Mouse (Mus musculus) urinary bladder, postnatal 0 days (tissue): ENCODE results near the gene Ptprh. TPM values are rescaled to one million over a fixed set of nuclear protein-coding genes. Genes with fewer than 3 reads are reported as not detected.

Experiments used
- microRNA-seq: library from miRNA; unstranded; fragments of <30 nt; microRNA quantifications from one replicate; pipeline ENCODE4, GENCODE M21; 2016
- polyA plus RNA-seq: library from polyadenylated mRNA; unstranded; fragments of >200 nt; fragmentation: Nextera tagmentation; extraction: Ambion mirVana; gene quantifications from 2 replicates; pipeline ENCODE4 v1.2.1, GENCODE M21; 2015

The Ptprh gene
- polyA plus RNA-seq: not detected in 2 replicates

DNA sequence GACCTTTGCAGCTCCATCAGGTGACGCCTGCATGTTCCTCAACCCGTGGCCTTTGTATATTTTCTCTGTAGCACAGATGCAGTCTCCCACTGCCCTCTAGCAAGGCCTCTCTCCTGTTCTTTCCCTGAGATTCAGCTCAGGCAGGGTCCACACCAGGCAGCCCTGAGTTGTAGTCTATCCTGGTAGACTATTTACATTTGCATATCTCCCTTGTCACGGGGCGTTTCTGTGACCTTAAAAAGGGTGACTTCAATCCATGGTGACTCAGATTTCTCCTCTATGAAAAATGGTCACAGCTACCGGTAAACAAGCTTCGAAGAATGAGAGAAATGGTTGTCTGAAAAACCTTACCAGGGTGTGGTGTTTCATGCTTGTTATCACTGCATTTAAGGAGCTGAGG, at the start of gene Ptprh:
Gene Ptprh (minus strand): TSS at position 169 of the 400 bp plus-strand sequence.

DNA sequence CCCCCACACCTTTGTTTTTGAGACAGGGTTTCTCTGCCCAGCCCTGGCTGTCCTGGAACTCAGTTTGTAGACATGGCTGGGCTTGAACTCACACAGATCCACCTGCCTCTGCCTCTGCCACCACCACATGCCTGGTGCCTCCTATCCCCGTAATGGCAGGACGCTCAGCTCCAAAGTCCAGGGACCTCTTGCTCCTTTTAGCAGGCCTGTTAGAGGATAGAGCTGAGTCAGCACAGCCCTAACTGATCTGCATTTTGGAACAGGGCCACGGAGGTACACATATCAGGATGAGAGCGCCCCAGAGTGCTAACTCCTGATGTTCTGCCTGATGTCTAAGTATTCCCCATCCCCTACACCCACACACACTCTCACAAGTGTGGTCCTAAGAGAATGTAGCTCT, 27.2 kb upstream of the Ptprh start, which contains the start of gene Tmem86b:
Gene Tmem86b (minus strand): TSS at position 392 of the 400 bp plus-strand sequence.

DNA sequence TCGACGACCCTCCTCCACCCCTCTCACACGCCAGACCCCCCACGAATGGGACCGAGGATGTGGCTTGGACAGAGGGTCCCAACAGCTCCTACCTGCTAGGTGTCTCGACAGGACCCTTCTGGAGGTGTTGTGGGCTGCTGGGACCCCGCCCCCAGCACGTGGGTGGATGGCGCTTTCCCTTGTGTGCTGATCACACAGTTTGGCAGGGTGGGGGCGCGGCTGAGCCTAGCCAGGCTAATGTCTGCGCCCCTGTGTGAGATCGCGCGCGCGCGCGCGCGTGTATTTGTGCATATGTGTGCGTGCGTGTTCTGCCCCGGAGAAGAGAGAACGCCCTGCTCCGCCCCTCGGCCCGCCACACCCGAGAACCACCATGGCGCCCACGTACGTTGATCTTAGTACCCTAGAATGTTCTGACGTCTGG, 56.6 kb downstream of the Ptprh start, which contains the start of gene Syt5:
Gene Syt5 (minus strand): TSS at position 321 of the 421 bp plus-strand sequence.

DNA sequence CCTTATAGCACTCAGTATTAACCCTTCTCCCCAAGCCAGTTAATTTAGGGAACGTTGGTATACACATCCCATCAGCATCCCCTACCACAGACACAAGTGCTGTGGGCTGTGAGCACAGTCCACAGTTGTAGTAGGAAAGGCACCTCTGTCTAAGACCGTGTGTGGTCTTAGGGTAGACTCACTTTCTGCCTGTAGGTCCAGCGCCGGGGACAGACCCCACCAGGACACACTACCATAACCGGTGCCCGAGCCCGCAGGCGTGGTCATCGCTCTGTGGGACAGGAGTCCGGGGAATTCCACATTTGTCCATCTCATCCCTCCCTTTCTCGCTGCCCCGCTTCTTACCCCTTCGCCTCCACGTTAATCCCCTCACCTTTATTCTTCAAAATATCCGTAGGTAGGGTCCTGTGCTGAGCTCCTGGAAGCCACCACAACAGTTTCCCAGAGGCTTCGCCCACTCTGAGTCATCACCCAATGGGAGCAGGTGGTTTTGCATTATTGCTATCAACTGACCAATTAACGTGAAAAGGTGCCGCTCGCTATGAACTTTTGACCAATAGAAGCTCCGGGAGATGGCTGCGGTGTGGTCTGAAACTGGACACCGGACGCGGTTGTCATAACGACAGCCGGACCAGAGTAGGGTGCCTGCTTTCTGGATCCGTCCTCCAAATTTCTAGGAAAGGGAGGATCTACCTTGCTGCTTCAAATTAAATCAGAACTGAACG, 71.7 kb downstream of the Ptprh start, which contains the start of gene Dnaaf3:
Gene Dnaaf3 (minus strand): TSS at position 449 of the 725 bp plus-strand sequence.

DNA sequence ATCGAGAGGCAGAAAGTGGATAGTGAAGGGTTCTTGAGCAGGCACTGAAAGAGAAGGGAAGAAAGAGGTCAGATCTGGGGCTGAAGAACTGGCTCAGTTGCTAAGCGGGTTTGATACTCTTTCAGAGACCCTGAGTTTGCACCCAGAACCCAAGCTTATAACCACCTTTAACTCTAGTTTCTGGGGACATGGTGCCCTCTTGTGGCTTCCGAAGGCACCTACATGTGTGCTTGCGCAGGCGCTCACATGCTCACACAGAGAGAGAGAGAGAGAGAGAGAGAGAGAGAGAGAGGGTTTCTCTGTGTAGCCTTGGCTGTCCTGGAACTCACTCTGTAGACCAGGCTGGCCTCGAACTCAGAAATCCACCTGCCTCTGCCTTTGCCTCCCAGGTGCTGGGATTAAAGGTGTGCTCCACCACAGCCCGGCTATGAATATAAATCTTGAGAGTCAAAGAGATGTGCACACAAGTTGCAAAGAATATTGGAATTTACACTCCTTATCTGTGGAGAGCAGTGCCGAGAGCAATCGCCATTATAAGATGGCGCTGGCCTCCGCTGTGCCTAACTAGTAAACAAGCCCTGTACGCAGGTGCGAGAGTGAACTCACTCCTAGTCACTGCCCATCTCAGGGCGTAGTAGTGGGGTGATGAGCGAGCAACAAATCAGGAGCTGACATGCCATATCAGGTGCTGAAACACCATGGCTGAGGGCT, 79.5 kb downstream of the Ptprh start, which contains the start of gene Tnni3:
Gene Tnni3 (minus strand): TSS at position 18 of the 711 bp plus-strand sequence.

DNA sequence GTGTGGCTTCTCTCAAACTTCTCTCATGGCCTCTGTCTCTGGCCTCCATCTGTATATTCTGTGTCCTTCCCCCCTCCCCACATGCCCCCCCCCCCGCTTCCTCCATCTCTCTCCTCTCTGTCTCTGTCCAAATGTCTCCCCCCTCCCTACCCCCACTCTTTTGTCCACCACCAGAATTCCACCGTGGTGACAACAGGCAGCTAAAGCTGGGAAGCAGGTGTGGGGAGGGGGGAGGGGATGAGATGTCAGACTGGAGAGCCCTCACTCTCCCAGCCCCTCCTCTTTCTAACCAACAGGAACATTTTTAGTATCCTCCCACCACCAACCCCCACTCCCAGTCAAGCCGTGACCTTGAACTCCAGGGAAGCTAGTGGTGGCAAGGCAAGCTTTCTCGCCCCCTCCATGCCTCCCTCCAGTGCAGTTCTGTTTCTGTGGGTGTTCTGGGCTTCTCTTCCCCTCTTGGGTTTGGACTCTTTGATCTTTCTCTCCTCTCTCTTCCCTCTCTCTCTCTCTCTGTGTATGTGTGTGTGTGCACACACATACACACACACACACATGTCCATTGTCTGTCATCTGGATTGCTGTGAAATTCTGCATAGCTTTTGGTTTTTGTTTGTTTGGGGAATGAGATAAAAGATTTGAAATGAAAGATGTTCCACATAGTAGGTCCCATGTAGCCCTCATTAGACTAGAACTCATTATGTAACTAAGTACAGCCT, 87.3 kb downstream of the Ptprh start, which contains the start of gene Tnnt1:
Gene Tnnt1 (minus strand): TSS at position 51 of the 719 bp plus-strand sequence.

DNA sequence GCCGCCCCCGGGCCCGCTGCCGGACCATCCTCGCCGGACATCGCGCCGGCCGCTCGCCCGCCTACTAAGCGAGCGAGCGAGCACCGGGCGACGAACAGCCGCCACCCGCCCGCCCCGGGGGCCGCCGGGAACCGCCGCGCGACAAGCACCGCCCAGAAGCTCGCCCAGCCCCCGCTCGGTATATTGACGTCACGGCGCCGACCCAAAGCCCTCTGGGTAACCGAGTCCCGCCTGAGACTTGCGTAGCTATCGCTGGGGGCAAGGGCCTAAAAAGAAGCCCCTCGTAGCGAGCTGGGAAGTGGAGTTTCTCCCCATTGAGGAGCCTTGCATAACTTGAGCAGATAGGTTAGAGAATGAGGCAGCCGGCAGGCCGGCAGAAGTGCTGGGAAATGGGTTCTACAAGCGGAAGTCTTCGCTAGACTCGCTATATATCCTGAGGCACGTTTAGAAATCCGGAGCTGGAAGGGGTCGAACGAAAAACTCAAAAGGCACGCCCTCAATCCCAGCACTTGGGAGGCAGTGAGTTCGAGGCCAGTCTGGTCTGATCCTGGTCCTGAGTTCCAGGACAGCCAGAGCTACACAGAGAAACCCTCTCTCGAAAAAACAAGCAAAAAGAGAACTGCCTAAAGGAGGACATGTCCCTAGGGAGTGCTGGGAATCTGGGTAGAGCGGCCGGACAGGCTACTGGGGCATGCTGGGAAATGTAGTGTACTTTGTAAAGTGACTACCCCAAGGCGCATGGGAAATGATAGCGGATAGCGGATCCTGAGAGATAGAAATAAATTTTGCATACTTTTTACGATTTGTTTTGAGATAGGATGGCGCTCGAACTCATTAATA, 102.1 kb downstream of the Ptprh start, which contains the start of gene Ppp1r12c:
Gene Ppp1r12c (minus strand): TSS at position 123 of the 840 bp plus-strand sequence.

Small RNAs within 50 kb of the gene (microRNA-seq; reads per million reads assigned to microRNA genes)
- gene Gm23577: not detected

Other genes starting within 250 kb of the Ptprh start
- 0.13 and 0.37 TPM in 2 replicates for gene Gp6, start 206.3 kb downstream of the Ptprh start, polyA plus RNA-seq
- gene Rdh13, start 158.4 kb downstream of the Ptprh start, polyA plus RNA-seq: 19.3 and 21.4 TPM in 2 replicates
- 7.6 and 9.7 TPM in 2 replicates for gene Eps8l1, start 143.4 kb downstream of the Ptprh start, polyA plus RNA-seq
- 60.9 and 67.4 TPM in 2 replicates for gene Ppp1r12c, start 102.4 kb downstream of the Ptprh start, polyA plus RNA-seq
- 102 and 107 TPM in 2 replicates for gene Tnnt1, start 87.7 kb downstream of the Ptprh start, polyA plus RNA-seq
- gene Tnni3, start 79.8 kb downstream of the Ptprh start, polyA plus RNA-seq: 1.5 and 2.5 TPM in 2 replicates
- 1.4 TPM in 2 replicates for gene Dnaaf3, start 71.6 kb downstream of the Ptprh start, polyA plus RNA-seq
- gene Syt5, start 56.5 kb downstream of the Ptprh start, polyA plus RNA-seq: 0.57 and 1.5 TPM in 2 replicates
- 0.64 and 1.0 TPM in 2 replicates for gene Tmem86b, start 27.4 kb upstream of the Ptprh start, polyA plus RNA-seq
- 20.7 and 21.7 TPM in 2 replicates for gene Ppp6r1, start 55.0 kb upstream of the Ptprh start, polyA plus RNA-seq
- 50.6 and 51.7 TPM in 2 replicates for gene Hspbp1, start 81.0 kb upstream of the Ptprh start, polyA plus RNA-seq
- 0.36 and 0.59 TPM in 2 replicates for gene Brsk1, start 86.6 kb upstream of the Ptprh start, polyA plus RNA-seq
- 0.13 TPM in 1 of 2 replicates, not detected in the other for gene Tmem150b, start 121.2 kb upstream of the Ptprh start, polyA plus RNA-seq
- 23.7 and 24.3 TPM in 2 replicates for gene Kmt5c, start 136.1 kb upstream of the Ptprh start, polyA plus RNA-seq
- gene Cox6b2, start 149.1 kb upstream of the Ptprh start, polyA plus RNA-seq: 50.4 and 62.9 TPM in 2 replicates
- gene Fam71e2, start 167.3 kb upstream of the Ptprh start, polyA plus RNA-seq: not detected in 2 replicates
- 0.76 and 1.5 TPM in 2 replicates for gene Il11, start 178.8 kb upstream of the Ptprh start, polyA plus RNA-seq
- gene Tmem190, start 178.9 kb upstream of the Ptprh start, polyA plus RNA-seq: 0.35 TPM in 1 of 2 replicates, not detected in the other
- gene Tmem238, start 185.6 kb upstream of the Ptprh start, polyA plus RNA-seq: 24.6 and 25.2 TPM in 2 replicates
- 304 and 319 TPM in 2 replicates for gene Rpl28, start 188.8 kb upstream of the Ptprh start, polyA plus RNA-seq
- gene Ube2s, start 208.5 kb upstream of the Ptprh start, polyA plus RNA-seq: 130 and 139 TPM in 2 replicates
- 0.10 and 0.20 TPM in 2 replicates for gene Shisa7, start 240.7 kb upstream of the Ptprh start, polyA plus RNA-seq